Mouse (Mus musculus) kidney, embryonic 15.5 days (tissue): ENCODE measurements at regions not wholly inside any gene's neighbourhood (a gene's known extent, or its start where the extent isn't known, plus 50 kb on each side); places are given as distances from the start of the nearest gene placed in this dataset.

Source experiments
- ATAC-seq: fragments of 200-750 bp; cut with Nextera tagmentation; replicated peaks from 2 replicates; pipeline ENCODE4 v1.8.0; 2017; ENCODE audit warnings: moderate TSS enrichment; ENCODE audit not compliant: low FRiP score
- H3K27ac ChIP-seq: fragments of 300-500 bp; sonication (generic); 2 replicates; pipeline ENCODE4 v1.5.1; 2015; ENCODE audit warnings: mild to moderate bottlenecking, inconsistent platforms
- H3K27me3 ChIP-seq: fragments of 300-500 bp; sonication (generic); 2 replicates; pipeline ENCODE4 v1.6.1; 2015; ENCODE audit warnings: inconsistent platforms
- H3K36me3 ChIP-seq: fragments of 300-500 bp; sonication (generic); 2 replicates; pipeline ENCODE4 v1.6.1; 2015; ENCODE audit warnings: inconsistent platforms
- H3K4me1 ChIP-seq: fragments of 300-500 bp; sonication (generic); 2 replicates; pipeline ENCODE4 v1.6.1; 2015; ENCODE audit warnings: inconsistent platforms
- H3K4me2 ChIP-seq: fragments of 300-500 bp; sonication (generic); 2 replicates; pipeline ENCODE4 v1.6.1; 2015; ENCODE audit warnings: moderate library complexity, mild to moderate bottlenecking, inconsistent platforms
- H3K4me3 ChIP-seq: fragments of 300-500 bp; sonication (generic); replicated peaks from 2 replicates; pipeline ENCODE4 v1.5.1; 2015; ENCODE audit warnings: mild to moderate bottlenecking, inconsistent platforms
- H3K9ac ChIP-seq: fragments of 300-500 bp; sonication (generic); 2 replicates; pipeline ENCODE4 v1.6.1; 2015; ENCODE audit warnings: mild to moderate bottlenecking, inconsistent platforms
- H3K9me3 ChIP-seq: fragments of 300-500 bp; sonication (generic); replicated peaks from 2 replicates; pipeline ENCODE4 v1.6.1; 2016; ENCODE audit warnings: inconsistent platforms
- WGBS: fragments of 180-500 bp; shearing (Covaris S2); methylation state at CpG from one replicate; pipeline ENCODE4 v1.1.7; 2015; ENCODE audit warnings: mixed read lengths; 5-methylcytosine and 5-hydroxymethylcytosine counted together

DNA sequence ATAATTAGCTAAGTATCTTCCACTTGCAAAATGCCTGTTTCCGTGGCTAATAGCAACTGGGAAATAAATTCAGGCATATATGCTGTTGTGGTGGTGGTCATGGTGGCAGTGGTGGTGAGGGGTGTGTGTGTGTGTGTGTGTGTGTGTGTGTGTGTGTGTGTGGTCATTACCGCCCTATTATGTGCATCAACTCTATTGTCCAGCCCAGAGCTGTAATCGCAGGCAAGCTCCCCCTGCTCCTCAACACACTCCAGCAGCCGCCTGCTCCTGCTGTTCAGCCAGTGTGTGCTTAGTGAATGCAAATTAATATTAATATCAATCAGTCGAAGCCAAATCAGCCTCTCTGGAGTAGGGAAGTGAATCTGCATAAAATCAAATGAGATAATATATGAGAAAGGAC is 152.9 kb upstream of the Zic3 start:
- no peak overlapping the region for H3K4me3 ChIP-seq
- no peak for ATAC-seq
- no peaks in the 10 kb centered on the region for H3K4me1 ChIP-seq
- WGBS = 80% methylated on average over 5 of the region's 5 CpGs
- H3K36me3 ChIP-seq = no peaks in the 10 kb centered on the region
- H3K27me3 ChIP-seq = no peaks in the 10 kb centered on the region
- no peak overlapping the region for H3K9ac ChIP-seq
- no peak overlapping the region for H3K4me2 ChIP-seq
- H3K9me3 ChIP-seq = no peaks in the 10 kb centered on the region
- H3K27ac ChIP-seq = no peak overlapping the region

DNA sequence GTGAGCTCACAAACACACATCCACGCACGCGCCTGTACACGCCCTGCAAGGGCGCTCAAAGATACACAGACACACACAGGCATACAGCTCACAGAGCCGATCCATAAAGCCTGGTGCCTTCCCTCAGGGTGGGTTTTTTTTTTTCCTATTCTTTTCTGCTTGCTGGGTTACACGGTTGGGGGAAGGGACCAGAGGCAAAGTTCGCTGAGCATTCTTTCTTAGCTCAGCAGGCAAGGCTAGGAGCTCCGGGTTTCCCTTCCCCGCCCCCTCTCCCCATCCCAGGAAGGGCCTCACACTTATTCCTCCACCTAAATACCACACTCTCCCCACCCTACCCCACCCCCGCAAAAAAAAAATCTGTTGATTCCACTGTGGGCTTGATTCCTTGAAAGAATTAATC is 105.8 kb upstream of the Zic3 start:
- H3K27me3 ChIP-seq = peaks cover 84% of the 10 kb centered on the region

DNA sequence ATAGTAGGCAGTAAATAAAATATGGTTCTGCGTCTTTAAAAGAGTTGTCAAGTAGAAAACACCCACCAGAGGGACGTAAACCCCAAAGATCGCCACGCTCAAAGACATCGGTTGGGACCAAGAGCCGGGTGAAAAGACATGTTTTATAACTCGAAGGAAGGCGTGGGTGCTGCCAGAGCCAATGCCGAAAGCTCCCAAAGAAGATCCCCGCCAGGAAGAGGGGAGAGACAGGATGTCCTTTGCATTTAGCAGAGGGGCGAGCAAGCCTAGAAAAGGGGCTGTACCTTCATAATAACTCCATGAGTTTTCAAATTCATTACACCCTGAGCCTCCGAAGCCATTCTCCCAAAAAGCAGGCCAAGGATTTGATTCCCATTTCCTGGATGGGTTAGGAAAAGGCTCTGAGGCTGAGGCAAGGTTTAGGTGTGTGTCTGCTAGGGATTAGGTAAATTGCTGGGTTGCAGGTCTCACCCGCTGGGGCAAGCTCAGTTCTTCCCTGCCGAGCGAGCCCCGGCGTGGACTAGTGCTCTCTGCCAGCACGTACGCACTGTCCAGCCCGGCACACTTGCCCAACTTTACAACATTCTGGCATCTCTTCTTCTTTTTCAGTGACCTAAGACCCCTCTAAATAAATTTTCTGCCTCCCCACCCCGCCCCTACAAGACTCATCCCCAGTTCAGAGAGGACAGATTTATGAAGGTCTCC is 104.9 kb upstream of the Zic3 start:
- ATAC-seq = 0 out of 2 replicates have a peak, but pooled peaks have one; percentile 22
- Histone ChIP-seq H3K27me3 (peaks cover 89% of the 10 kb centered on the region), H3K36me3 (no peaks in the 10 kb centered on the region), H3K9me3 (no peaks in the 10 kb centered on the region), H3K4me1 (0 out of 2 replicates have a peak, but pooled peaks cover 3% of the 10 kb centered on the region), H3K27ac (no peak overlapping the region), H3K9ac (no peak overlapping the region), H3K4me3 (no peak overlapping the region), H3K4me2 (no peak overlapping the region)
- WGBS = 22% methylated on average over 21 of the region's 21 CpGs

More for the DNA sequence above, 105.8 kb upstream of the Zic3 start:
- H3K9ac ChIP-seq = no peak overlapping the region
- H3K4me3 ChIP-seq = no peak overlapping the region
- no peak for ATAC-seq
- no peak overlapping the region for H3K4me2 ChIP-seq
- H3K4me1 ChIP-seq = 0 out of 2 replicates have a peak, but pooled peaks cover 3% of the 10 kb centered on the region
- H3K9me3 ChIP-seq = no peaks in the 10 kb centered on the region
- no peak overlapping the region for H3K27ac ChIP-seq
- H3K36me3 ChIP-seq = no peaks in the 10 kb centered on the region
- 20% methylated on average over 11 of the region's 11 CpGs for WGBS

DNA sequence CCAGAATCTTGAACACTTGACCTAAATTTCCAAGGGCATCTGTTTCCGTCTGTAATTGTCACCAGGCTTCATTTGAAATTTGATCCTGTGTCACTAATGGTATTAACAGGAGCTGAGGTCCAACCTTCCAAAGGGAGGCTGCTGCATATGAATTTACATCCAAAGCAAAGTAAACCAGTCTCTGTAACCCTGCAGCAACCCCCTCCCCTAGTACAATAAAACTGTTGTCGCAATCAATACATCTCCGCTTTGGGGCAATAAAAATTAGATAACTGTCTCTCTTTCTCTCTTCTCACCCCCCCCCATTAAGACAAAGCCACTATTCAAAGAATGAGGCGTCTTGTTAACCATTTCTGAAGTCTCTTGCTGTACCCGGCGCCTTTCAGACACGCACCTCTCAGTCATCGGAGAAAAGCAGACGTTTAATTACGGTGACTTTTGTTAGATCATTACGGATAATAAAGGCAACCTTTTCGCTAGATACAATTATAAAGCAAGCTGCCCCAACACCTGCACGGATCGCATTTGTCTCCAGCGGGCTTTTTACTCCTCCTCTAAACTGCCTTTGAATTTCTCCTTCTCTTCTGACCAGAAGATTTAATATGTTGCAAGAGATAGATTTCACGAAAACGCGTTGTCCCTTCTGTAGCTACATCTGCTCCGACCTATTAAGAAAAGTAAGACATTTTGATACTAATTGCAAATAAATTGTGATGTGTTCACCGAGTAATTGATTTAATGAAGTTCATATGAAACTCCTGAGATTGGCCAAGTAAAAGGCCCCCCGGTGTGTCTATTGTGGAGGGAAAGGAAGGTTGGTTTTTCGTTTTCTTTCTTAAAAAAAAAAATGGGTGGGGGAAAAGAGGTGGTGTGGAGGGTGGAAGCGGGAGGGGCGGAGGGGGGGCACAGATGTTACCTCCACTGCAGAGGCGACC is 104.1 kb upstream of the Zic3 start:
- no peak overlapping the region for H3K9ac ChIP-seq
- H3K9me3 ChIP-seq = no peaks in the 10 kb centered on the region
- no peak overlapping the region for H3K4me2 ChIP-seq
- 0 out of 2 replicates have a peak, but pooled peaks cover 3% of the 10 kb centered on the region for H3K4me1 ChIP-seq
- ATAC-seq = no peak
- H3K36me3 ChIP-seq = no peaks in the 10 kb centered on the region
- no peak overlapping the region for H3K4me3 ChIP-seq
- no peak overlapping the region for H3K27ac ChIP-seq
- WGBS = 21% methylated on average over 25 of the region's 25 CpGs
- H3K27me3 ChIP-seq = peaks cover 93% of the 10 kb centered on the region

GRCm38 (mm10) chrX:57919886-57920285 is 102.6 kb upstream of the Zic3 start:
- Histone ChIP-seq H3K4me1 (0 out of 2 replicates have a peak, but pooled peaks cover 3% of the 10 kb centered on the region), H3K27ac (no peak overlapping the region), H3K4me2 (peak overlapping the region; percentile 36), H3K9me3 (no peaks in the 10 kb centered on the region), H3K9ac (no peak overlapping the region), H3K27me3 (peaks cover 93% of the 10 kb centered on the region), H3K36me3 (no peaks in the 10 kb centered on the region), H3K4me3 (peak overlapping the region; percentile 15; the same call in 1 of the 2 replicates)
- 23% methylated on average over 17 of the region's 17 CpGs for WGBS
- ATAC-seq = no peak

DNA sequence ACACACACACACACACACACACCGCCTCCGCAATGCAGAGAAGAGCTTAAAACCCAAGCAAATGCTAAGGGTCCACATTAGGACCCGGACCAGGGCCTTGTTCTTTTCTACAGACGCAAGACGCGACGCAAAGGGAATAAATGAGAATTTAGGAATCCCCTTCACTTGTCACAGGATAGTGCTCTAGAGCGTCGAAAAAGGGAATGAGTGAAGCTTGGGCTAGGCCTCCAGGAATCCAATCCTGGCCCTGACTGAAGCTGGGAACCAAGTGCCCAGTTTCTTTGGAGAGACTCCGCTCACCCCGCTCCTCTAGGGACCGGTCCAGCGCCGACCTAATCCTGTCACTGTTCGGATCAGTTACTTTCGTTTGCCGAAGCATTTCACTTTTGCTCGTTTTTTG is 102.1 kb upstream of the Zic3 start:
- Histone ChIP-seq H3K4me3 (peak overlapping the region; percentile 15; the same call in 1 of the 2 replicates), H3K27me3 (peaks cover 93% of the 10 kb centered on the region)
- 19% methylated on average over 18 of the region's 18 CpGs for WGBS

GRCm38 (mm10) chrX:57921294-57921693 is 101.2 kb upstream of the Zic3 start:
- H3K27ac ChIP-seq = no peak overlapping the region
- ATAC-seq = no peak
- H3K4me2 ChIP-seq = no peak overlapping the region
- H3K36me3 ChIP-seq = no peaks in the 10 kb centered on the region
- H3K9me3 ChIP-seq = no peaks in the 10 kb centered on the region
- 23% methylated on average over 16 of the region's 16 CpGs for WGBS
- 0 out of 2 replicates have a peak, but pooled peaks cover 3% of the 10 kb centered on the region for H3K4me1 ChIP-seq
- H3K9ac ChIP-seq = no peak overlapping the region
- H3K27me3 ChIP-seq = peaks cover 97% of the 10 kb centered on the region
- no peak overlapping the region for H3K4me3 ChIP-seq

More for the DNA sequence above, 102.1 kb upstream of the Zic3 start:
- ATAC-seq = no peak
- Histone ChIP-seq H3K36me3 (no peaks in the 10 kb centered on the region), H3K4me2 (peak overlapping the region; percentile 36; the same call in 1 of the 2 replicates), H3K4me1 (0 out of 2 replicates have a peak, but pooled peaks cover 3% of the 10 kb centered on the region), H3K9ac (no peak overlapping the region), H3K27ac (no peak overlapping the region), H3K9me3 (no peaks in the 10 kb centered on the region)

DNA sequence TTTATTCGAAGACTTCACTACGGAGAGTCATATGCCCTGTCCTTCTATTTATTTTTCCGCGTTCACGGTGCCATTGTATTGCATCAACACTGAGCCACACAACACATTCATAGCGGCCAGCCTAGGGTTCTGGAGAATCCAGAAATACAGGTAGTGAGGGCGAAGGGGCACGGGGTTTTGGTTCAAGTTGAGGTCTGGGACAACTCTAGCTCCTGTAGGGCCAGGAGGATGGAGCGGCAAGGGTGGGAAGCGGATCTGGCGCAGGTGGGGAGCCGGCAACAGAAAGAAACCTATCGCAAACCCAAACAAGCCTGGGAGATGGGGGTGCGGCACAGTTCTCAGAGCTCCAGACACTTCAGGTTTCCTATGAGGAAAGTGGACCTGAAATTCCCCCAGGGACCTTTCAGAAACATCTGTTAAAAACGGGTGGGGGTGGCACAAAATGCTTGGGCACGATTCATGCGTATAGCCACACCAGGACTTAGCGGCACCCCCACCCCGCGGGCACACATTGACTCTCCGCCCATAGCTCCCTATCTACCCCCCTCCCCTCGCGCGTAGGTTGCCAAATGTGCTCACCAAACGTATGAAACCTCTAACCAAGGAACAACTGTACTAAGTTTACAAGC is 100.6 kb upstream of the Zic3 start:
- Histone ChIP-seq H3K4me2 (no peak overlapping the region), H3K9me3 (no peaks in the 10 kb centered on the region), H3K4me1 (0 out of 2 replicates have a peak, but pooled peaks cover 3% of the 10 kb centered on the region), H3K4me3 (no peak overlapping the region), H3K36me3 (no peaks in the 10 kb centered on the region), H3K9ac (no peak overlapping the region), H3K27ac (no peak overlapping the region), H3K27me3 (peaks cover 91% of the 10 kb centered on the region)
- WGBS = 25% methylated on average over 25 of the region's 25 CpGs
- ATAC-seq = no peak

GRCm38 (mm10) chrX:57923836-57924235 is 98.7 kb upstream of the Zic3 start:
- Histone ChIP-seq H3K27ac (no peak overlapping the region), H3K36me3 (no peaks in the 10 kb centered on the region), H3K27me3 (peaks cover 72% of the 10 kb centered on the region), H3K4me2 (no peak overlapping the region), H3K9ac (no peak overlapping the region), H3K4me3 (no peak overlapping the region), H3K9me3 (no peaks in the 10 kb centered on the region), H3K4me1 (0 out of 2 replicates have a peak, but pooled peaks cover 3% of the 10 kb centered on the region)
- WGBS = 28% methylated on average over 5 of the region's 5 CpGs
- ATAC-seq = no peak

DNA sequence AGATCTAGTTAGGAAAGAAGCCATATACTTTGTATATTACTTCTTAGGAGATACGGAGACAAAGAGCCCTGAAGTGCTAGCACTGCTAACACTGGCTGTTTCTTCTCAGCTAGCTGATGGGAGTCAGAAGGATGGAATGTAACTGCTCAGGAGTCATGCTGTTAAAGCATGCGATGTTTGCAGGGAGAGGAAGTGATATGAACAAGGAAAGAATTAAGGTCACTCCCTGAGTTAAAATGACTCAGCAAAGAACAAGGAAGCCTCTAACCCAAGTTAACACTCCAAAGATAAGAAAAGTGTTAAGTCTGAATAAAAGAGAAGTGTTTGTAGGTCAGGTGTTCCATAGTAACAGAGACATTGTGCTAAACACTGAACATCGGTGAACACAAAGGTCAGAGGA is 86.9 kb upstream of the Zic3 start:
- Histone ChIP-seq H3K4me1 (no peaks in the 10 kb centered on the region), H3K27me3 (no peaks in the 10 kb centered on the region; the same call in 1 of the 2 replicates), H3K4me3 (no peak overlapping the region), H3K4me2 (no peak overlapping the region), H3K36me3 (no peaks in the 10 kb centered on the region), H3K9ac (no peak overlapping the region), H3K27ac (no peak overlapping the region), H3K9me3 (no peaks in the 10 kb centered on the region)
- WGBS = 68% methylated on average over 3 of the region's 3 CpGs
- ATAC-seq = no peak

DNA sequence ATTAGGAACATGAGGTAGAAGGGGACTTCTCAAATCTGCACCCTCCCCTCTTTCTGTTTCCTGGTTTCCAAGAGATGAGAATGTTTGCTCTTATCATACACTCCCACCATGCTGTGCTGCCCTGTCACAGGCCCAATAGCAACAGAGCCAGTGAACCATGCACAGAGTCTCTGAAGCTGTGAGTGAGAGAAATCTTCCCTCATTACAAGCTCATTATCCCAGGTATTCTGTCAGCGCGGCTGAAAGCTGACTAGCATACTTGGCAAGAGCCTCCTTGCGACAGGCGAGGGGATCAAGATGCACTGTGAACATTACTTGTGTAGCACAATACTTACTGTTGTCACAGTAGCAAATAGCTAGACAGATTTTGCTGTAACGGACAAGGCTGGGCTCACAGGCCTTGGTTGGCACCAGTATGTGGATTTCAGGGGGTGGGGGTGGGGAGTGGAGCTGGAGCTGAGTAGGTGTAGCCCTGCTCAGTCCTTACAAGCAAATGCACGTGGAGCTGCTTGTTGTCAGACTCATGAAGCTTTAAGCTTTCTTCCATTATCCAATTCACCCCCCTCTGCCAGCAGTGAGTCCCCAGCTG is 84.2 kb upstream of the Zic3 start:
- no peak overlapping the region for H3K9ac ChIP-seq
- no peak overlapping the region for H3K27ac ChIP-seq
- WGBS = 53% methylated on average over 6 of the region's 6 CpGs
- no peak overlapping the region for H3K4me2 ChIP-seq
- no peaks in the 10 kb centered on the region for H3K9me3 ChIP-seq
- no peaks in the 10 kb centered on the region for H3K36me3 ChIP-seq
- no peaks in the 10 kb centered on the region; the same call in 1 of the 2 replicates for H3K27me3 ChIP-seq
- no peaks in the 10 kb centered on the region for H3K4me1 ChIP-seq
- ATAC-seq = no peak
- H3K4me3 ChIP-seq = no peak overlapping the region
